Mouse (Mus musculus) midbrain, embryonic 14.5 days (tissue): ENCODE measurements at regions not wholly inside any gene's neighbourhood (a gene's known extent, or its start where the extent isn't known, plus 50 kb on each side); places are given as distances from the start of the nearest gene placed in this dataset.

Experiments
- ATAC-seq: fragments of 200-750 bp; cut with Nextera tagmentation; 2 replicates; pipeline ENCODE4 v1.8.0; 2017; ENCODE audit warnings: moderate number of reproducible peaks, moderate library complexity; ENCODE audit not compliant: low FRiP score, low TSS enrichment
- DNase-seq: peaks from one replicate; pipeline ENCODE4 v3.0.0-alpha.2; 2015
- H3K27ac ChIP-seq: fragments of 300-500 bp; sonication (generic); replicated peaks from 2 replicates; pipeline ENCODE4 v1.5.1; 2014; ENCODE audit warnings: mild to moderate bottlenecking, low read depth, low read length, moderate library complexity
- H3K27me3 ChIP-seq: fragments of 300-500 bp; sonication (generic); 2 replicates; pipeline ENCODE4 v1.6.1; 2014; ENCODE audit warnings: low read length, control low read depth, mixed read lengths; ENCODE audit not compliant: control insufficient read depth, insufficient read depth
- H3K36me3 ChIP-seq: fragments of 300-500 bp; sonication (generic); 2 replicates; pipeline ENCODE4 v1.6.1; 2014; ENCODE audit warnings: low read length, control low read depth; ENCODE audit not compliant: control insufficient read depth, insufficient read depth
- H3K4me1 ChIP-seq: fragments of 300-500 bp; sonication (generic); 2 replicates; pipeline ENCODE4 v1.6.1; 2014; ENCODE audit warnings: mild to moderate bottlenecking, antibody characterized with exemption, low read length, control low read depth; ENCODE audit not compliant: control insufficient read depth, insufficient read depth
- H3K4me2 ChIP-seq: fragments of 300-500 bp; sonication (generic); 2 replicates; pipeline ENCODE4 v1.6.1; 2014; ENCODE audit warnings: mild to moderate bottlenecking, low read length, moderate library complexity
- H3K4me3 ChIP-seq: fragments of 300-500 bp; sonication (generic); replicated peaks from 2 replicates; pipeline ENCODE4 v1.5.1; 2014; ENCODE audit warnings: low read depth, low read length
- H3K9ac ChIP-seq: fragments of 300-500 bp; sonication (generic); replicated peaks from 2 replicates; pipeline ENCODE4 v1.6.1; 2014; ENCODE audit warnings: mild to moderate bottlenecking, low read length, moderate library complexity
- H3K9me3 ChIP-seq: fragments of 300-500 bp; sonication (generic); 2 replicates; pipeline ENCODE4 v1.6.1; 2016; ENCODE audit warnings: low read length, control low read depth, mixed read lengths; ENCODE audit not compliant: control insufficient read depth
- WGBS: fragments of 180-500 bp; shearing (Covaris S2); extraction: QIAGEN DNeasy Blood & Tissue Kit; methylation state at CpG from one replicate; pipeline ENCODE4 v1.1.7; 2014; 5-methylcytosine and 5-hydroxymethylcytosine counted together

DNA sequence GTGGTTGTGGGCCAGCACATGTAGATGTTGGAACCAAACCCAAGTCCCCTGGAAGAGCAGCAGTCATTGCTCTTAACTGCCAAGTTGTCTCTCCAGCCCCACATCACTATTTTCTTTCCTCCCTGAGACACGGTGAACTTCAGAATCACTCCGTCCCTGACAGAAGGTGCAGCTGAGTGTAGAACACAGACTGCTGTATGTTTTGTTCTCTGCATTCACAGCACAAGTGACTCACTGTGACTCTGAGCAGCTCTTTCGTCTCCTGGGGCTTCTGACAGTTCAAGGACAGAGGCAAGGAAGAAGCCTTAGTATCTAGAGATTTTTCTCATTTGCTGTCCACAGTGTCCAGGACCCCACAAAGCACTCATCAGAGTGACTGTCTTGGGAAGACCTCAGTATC lies 227.6 kb downstream of the Bcl2l11 start:
- WGBS, result 83% methylated on average over 3 of the region's 3 CpGs
- Histone ChIP-seq H3K4me3 (no peak overlapping the region), H3K4me1 (no peaks in the 10 kb centered on the region), H3K27me3 (no peaks in the 10 kb centered on the region), H3K4me2 (no peak overlapping the region), H3K9ac (no peak overlapping the region), H3K36me3 (no peaks in the 10 kb centered on the region), H3K27ac (no peak overlapping the region), H3K9me3 (no peaks in the 10 kb centered on the region)
- no peak for DNase-seq
- no peak for ATAC-seq

DNA sequence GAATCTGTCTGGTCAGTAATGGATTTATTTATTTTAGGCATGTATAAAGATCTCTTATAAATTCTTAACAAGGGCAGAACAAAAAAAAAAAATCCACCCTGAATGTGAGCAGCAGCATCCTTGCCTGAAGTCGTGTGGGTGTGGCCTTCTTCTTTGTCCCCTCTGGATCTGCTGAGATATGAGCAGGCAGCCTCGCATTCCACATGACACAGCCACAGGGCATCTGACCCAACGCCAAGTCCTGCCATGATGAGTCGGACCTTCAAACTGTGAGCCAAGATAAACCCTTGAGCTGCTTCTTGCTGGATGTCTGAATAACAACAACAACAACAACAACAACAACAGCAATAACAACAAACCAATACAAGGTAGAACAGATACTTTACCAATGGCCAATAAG lies 230.5 kb downstream of the Bcl2l11 start:
- H3K4me1 ChIP-seq, result no peaks in the 10 kb centered on the region
- H3K36me3 ChIP-seq, result no peaks in the 10 kb centered on the region
- no peak for DNase-seq
- H3K9ac ChIP-seq, result no peak overlapping the region
- H3K27me3 ChIP-seq, result no peaks in the 10 kb centered on the region
- H3K4me3 ChIP-seq, result no peak overlapping the region
- no peak overlapping the region for H3K4me2 ChIP-seq
- H3K27ac ChIP-seq, result no peak overlapping the region
- no peaks in the 10 kb centered on the region for H3K9me3 ChIP-seq
- 86% methylated on average over 4 of the region's 4 CpGs for WGBS
- no peak for ATAC-seq

DNA sequence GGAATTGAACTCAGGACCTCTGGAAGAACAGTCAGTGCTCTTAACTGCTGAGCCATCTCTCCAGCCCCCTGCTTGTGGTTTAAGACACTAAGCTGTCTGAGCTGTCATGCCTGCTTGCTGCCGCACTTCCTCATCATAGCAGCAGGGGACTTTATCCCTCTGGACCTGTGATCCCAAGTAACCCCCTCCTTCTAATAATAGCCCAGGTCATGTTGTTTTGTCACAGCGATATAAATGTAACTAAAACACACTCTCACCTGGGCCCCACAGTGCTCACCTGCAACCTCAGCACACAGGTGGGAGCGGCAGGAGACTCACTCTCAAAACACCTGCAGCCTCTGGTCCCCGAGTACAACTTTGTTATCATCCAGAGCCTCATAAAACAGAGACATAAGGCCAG lies 231.9 kb upstream of the Spdye4c start:
- WGBS, result 77% methylated on average over 4 of the region's 4 CpGs

DNA sequence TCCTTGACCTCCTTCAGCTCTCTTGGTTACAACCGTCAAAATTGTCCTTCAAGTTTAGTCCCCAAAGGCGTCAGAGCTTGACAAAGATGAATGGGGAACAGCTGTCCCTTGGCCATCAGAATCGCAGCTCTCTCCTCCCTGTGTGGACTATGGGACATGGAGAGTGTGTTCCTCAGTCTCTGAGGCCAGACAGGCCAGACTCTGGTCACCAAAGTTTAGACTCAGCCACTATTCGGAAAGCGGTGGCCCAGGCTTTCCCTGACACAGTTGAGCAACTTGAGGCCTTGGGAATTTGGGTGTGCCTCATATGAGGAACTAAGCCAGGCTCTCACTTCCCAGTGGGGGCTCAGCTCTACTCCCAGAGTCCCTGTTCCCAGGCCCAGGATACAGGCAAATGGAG lies 230.5 kb upstream of the Spdye4c start:
- H3K27me3 ChIP-seq, result no peaks in the 10 kb centered on the region
- H3K36me3 ChIP-seq, result no peaks in the 10 kb centered on the region
- no peak overlapping the region for H3K4me3 ChIP-seq
- ATAC-seq (no peak), DNase-seq (no peak)
- 82% methylated on average over 5 of the region's 5 CpGs for WGBS
- H3K9me3 ChIP-seq, result no peaks in the 10 kb centered on the region
- H3K9ac ChIP-seq, result no peak overlapping the region
- H3K27ac ChIP-seq, result no peak overlapping the region
- no peak overlapping the region for H3K4me2 ChIP-seq
- no peaks in the 10 kb centered on the region for H3K4me1 ChIP-seq

More for the DNA sequence above, 231.9 kb upstream of the Spdye4c start:
- H3K4me3 ChIP-seq, result no peak overlapping the region
- no peak overlapping the region for H3K9ac ChIP-seq
- no peaks in the 10 kb centered on the region for H3K9me3 ChIP-seq
- ATAC-seq (no peak), DNase-seq (no peak)
- no peaks in the 10 kb centered on the region for H3K4me1 ChIP-seq
- H3K27ac ChIP-seq, result no peak overlapping the region
- H3K27me3 ChIP-seq, result no peaks in the 10 kb centered on the region
- H3K4me2 ChIP-seq, result no peak overlapping the region
- no peaks in the 10 kb centered on the region for H3K36me3 ChIP-seq

DNA sequence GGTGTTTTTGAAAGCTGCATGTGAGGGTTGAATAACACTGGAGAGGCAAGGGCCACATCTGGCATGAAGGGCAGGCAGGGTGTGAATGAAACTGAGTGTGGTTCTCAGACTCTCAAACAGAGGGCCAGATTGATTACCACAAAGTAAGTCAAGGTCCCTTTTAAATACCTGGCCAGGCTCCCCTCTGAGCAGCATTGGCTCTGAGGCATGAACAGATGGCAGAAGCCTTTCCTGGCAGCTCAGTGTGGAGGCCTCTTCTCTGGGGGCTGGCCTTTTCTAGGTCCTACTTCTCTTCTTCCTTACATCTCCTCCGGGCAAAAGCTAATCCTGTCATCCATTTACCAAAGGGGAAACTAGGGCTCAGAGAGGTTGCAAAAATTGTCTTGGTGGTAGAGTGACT lies 229.6 kb upstream of the Spdye4c start:
- DNase-seq, result no peak
- 82% methylated on average over 1 of the region's 1 CpGs for WGBS

DNA sequence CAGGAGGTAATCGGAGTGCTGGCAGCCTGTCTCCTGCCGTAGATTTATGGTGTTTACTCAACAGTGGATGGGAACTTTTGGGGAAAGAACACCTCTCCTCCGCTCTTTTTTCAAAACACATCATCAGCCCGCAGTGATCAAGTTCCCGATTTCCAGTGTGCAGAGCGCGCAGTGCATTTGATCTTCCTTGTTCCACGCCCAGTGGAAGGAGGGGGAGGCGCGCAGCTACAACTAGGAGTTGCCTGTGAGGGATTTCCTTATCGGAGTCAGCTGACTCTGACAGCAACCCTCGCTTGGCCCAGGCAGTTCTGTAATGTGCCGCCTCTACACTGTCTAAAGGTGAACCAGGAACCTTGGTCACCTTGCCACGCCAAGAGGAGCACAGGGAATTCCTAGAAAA lies 226.8 kb upstream of the Spdye4c start:
- ATAC-seq (no peak), DNase-seq (no peak)
- Histone ChIP-seq H3K4me2 (no peak overlapping the region), H3K9me3 (no peaks in the 10 kb centered on the region), H3K36me3 (no peaks in the 10 kb centered on the region), H3K9ac (no peak overlapping the region), H3K4me1 (no peaks in the 10 kb centered on the region), H3K27ac (no peak overlapping the region), H3K4me3 (no peak overlapping the region), H3K27me3 (no peaks in the 10 kb centered on the region)
- 81% methylated on average over 14 of the region's 14 CpGs for WGBS

More for the DNA sequence above, 229.6 kb upstream of the Spdye4c start:
- ATAC-seq, result no peak
- Histone ChIP-seq H3K4me2 (no peak overlapping the region), H3K9ac (no peak overlapping the region), H3K27ac (no peak overlapping the region), H3K4me1 (no peaks in the 10 kb centered on the region), H3K9me3 (no peaks in the 10 kb centered on the region), H3K4me3 (no peak overlapping the region), H3K36me3 (no peaks in the 10 kb centered on the region), H3K27me3 (no peaks in the 10 kb centered on the region)

DNA sequence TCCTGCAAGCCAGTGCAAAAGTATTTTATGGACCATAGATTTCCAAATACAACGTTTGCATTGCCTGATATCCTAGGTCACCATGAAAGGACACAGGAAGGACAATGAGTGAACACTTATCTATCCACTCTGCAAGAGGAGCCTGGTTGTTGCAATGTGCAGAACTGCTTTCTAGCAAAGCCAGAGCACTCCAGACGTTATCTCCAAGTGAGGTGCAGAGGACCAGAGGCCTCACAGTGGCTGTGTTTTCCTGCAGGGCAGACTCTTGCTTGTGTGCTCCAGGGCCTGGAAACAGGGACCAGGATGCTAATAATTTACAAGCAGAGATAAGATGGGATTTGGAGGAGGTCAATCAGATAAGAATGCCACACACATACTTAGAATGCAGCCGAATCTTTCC lies 226.0 kb upstream of the Spdye4c start:
- Histone ChIP-seq H3K9ac (no peak overlapping the region), H3K4me1 (no peaks in the 10 kb centered on the region), H3K27me3 (no peaks in the 10 kb centered on the region), H3K36me3 (no peaks in the 10 kb centered on the region), H3K4me3 (no peak overlapping the region), H3K4me2 (no peak overlapping the region), H3K27ac (no peak overlapping the region), H3K9me3 (no peaks in the 10 kb centered on the region)
- WGBS, result 80% methylated on average over 3 of the region's 3 CpGs
- no peak for DNase-seq
- no peak for ATAC-seq

DNA sequence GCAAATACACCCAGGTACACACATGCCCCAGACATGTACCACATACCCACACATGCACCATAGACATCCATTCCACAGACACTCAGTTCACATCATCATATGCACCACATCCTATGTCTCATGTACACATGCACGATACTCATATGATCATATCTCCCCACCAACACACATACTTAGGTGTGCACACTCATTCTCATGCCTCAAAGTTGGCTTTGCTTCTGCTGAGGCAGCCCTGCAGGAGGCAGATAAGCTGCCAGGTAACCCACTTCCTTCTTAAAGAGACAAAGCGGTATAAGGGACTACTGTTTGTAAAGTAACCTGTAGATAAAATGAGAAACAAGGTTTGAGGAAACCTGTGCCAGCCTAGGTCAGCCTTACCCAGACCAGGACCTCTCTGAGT lies 225.2 kb upstream of the Spdye4c start:
- Histone ChIP-seq H3K27ac (no peak overlapping the region), H3K4me1 (no peaks in the 10 kb centered on the region), H3K4me3 (no peak overlapping the region), H3K36me3 (no peaks in the 10 kb centered on the region), H3K4me2 (no peak overlapping the region), H3K9ac (no peak overlapping the region), H3K27me3 (no peaks in the 10 kb centered on the region), H3K9me3 (no peaks in the 10 kb centered on the region)
- 94% methylated on average over 2 of the region's 2 CpGs for WGBS
- ATAC-seq (no peak), DNase-seq (no peak)

DNA sequence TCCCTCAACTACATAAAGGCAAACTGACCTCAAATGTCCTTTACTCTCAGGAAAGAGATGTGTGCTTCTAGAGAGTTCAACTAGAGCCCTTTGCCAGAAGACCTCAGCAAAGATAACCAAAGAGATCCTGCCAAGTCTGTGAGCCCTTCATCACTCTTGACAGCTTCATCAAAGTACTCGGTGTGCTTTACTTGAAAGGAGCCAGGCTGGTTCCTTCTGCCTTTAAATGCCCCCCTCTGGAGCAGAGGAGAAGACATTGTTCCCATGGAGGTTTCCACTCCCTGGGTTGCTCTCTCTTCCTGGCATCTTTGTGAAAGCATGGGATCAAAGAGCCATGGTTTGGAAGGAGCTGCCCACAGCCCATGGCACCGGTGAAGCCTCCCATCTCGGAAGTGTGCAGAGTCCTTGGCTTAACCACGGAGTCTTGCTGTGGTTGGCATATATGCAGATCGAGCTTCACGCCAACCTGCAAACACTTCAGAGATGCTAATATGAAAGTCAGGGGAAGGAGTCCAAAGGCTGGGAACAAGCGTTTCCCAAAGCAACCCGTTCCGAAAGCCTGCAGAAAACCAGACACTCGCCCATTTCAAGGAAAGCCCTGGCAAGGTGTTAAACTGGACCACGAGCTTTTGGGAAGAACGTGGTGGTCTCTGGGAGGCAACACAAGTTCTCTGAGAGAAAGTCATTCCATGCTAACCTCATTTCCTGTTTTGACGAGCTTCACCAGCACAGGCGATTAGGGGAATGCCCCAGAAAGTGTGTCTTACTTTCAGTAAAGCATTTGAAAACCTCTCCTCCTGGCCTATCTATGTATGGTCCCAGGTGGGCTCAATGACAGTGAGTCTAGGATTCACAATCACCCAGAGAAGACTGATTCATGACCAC lies 223.5 kb upstream of the Spdye4c start:
- no peak overlapping the region for H3K4me2 ChIP-seq
- WGBS, result 89% methylated on average over 14 of the region's 14 CpGs
- no peaks in the 10 kb centered on the region for H3K36me3 ChIP-seq
- DNase-seq, result no peak
- H3K9ac ChIP-seq, result no peak overlapping the region
- no peaks in the 10 kb centered on the region for H3K4me1 ChIP-seq
- H3K27ac ChIP-seq, result no peak overlapping the region
- no peaks in the 10 kb centered on the region for H3K9me3 ChIP-seq
- no peak overlapping the region for H3K4me3 ChIP-seq
- no peaks in the 10 kb centered on the region for H3K27me3 ChIP-seq
- no peak for ATAC-seq
